Mouse (Mus musculus) megakaryocyte progenitor cell, adult 5-6 weeks (primary cell): Measurements from ENCODE around the gene Astn1. TPM values are rescaled to one million over a fixed set of nuclear protein-coding genes. Genes with fewer than 3 reads are reported as not detected.
A peak's percentile ranks its signal among the peaks of the same experiment; 100 is the strongest.

Source experiments
- ATAC-seq: replicated peaks from 2 replicates; pipeline ENCODE4 v1.8.0; 2016; ENCODE audit warnings: mild to moderate bottlenecking, moderate TSS enrichment, inconsistent platforms; ENCODE audit not compliant: poor library complexity
- total RNA-seq, 2 experiments: library from RNA; stranded (forward) in 1 of 2; stranded (reverse) in 1 of 2; fragments of 157-497, 149-512 nt in 1 of 2; fragments of 200-1000 nt in 1 of 2; gene quantifications; 2 replicates each; pipeline versions ENCODE4 v1.2.3 to v1.2.4; 2015 to 2017

The Astn1 gene
- total RNA-seq, 2 experiments from 2014 or later: not detected

DNA sequence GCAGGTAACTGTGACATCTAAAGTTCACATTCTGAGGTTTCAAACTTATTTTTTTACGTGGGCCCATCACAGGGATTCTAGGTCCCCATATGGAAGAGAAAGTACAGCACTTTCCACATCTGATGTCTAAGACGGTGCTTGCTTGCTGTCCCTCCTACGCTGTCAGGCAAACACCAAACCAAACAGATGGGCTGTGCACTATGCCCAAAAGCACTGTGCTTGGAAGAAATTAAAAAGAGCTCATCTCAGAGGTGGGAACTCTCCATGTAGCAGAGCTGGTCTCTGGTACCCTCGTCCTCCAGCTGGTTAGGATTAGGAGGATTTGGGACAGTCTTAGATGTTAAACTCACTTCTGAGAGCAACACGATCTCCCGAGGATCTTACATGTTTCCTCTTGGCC lies 150.6 kb downstream of the Astn1 start:
- ATAC-seq: no peak

- ATAC-seq: no peak
Measured at GRCm38 (mm10) chr1:158513572-158513971, 151.5 kb downstream of the Astn1 start.

DNA sequence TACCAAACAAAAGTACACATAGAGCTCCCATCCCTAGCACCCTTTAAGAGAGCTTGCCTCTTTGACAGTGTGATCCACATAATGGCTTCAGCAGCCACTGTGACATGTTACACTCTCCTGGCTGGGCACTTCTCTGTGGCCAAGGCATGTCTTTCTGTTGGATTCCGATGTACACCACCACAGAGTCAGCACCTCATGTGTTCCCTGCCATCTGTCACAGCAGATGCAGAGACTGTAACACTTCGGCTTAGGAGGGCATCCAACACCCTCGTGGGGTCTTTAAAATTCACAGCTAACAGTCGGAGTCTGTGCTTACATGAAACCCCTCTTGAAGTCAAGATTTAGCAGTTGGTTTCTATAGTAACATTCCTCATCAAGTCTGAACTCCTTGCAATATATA lies 154.5 kb downstream of the Astn1 start:
- ATAC-seq: no peak

- no peak for ATAC-seq
Measured at GRCm38 (mm10) chr1:158536195-158536594, 174.1 kb downstream of the Astn1 start.

GRCm38 (mm10) chr1:158536867-158537266 lies 174.8 kb downstream of the Astn1 start:
- ATAC-seq: no peak

DNA sequence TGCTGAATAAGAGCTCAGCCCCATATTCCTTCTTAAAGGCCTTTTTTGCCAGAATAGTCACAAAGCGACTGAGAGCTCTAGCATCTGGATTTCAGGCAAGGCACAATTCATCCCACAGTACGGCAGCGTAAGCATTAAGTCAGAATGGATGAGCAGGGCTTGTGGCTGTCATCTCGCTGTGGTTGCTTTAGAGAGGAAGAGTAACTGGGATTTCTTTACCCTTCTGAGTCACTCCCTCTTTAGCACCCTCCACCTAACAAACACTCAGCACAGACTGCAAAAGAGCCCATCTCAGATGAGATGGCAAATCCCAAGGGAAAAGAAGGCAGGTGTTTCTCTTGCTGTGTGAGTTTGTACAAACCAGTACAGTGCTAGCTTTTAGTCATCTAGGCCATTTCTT lies 183.0 kb downstream of the Astn1 start:
- ATAC-seq: no peak

DNA sequence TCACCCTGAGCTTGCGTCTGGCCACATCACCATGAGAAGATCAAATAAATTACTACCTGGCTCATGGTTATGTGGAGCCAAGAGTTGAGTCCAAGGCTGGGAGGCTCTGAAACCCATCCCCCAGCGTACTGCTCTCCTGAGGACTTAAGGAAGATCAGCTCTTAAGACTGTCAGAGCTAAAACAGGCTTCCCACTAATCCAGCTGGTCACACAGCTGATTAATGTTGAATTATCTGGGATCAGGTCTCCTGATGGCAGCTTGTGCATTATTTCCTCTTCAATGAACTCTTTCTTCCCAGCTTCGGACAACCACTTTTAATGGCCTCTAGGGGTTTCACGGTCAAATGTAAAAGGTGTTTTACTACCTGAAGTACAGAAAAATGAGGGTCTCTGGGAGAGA lies 184.4 kb downstream of the Astn1 start:
- no peak for ATAC-seq

GRCm38 (mm10) chr1:158547592-158548211 lies 185.6 kb downstream of the Astn1 start:
- ATAC-seq: no peak

DNA sequence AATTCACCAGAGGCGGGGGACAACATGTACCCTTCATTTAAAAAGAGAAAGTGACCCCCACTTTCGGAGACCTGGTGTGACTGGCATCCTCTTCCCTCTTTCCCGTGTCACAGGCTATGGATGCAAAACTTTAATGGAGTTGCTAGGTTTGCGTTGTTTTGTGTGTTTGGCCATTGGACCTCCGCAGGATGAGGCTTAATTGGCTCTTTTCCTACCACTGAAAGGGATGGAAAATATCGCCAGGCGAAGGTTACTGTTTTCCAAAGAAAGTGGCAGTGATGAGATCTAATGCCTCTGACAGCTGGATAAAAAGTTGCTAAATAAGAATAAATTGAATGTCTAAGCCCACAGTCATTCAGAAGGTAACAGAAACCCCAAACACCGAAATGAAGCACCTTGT lies 186.2 kb downstream of the Astn1 start:
- no peak for ATAC-seq

- no peak for ATAC-seq
Measured at GRCm38 (mm10) chr1:158549616-158550015, 187.5 kb downstream of the Astn1 start.

DNA sequence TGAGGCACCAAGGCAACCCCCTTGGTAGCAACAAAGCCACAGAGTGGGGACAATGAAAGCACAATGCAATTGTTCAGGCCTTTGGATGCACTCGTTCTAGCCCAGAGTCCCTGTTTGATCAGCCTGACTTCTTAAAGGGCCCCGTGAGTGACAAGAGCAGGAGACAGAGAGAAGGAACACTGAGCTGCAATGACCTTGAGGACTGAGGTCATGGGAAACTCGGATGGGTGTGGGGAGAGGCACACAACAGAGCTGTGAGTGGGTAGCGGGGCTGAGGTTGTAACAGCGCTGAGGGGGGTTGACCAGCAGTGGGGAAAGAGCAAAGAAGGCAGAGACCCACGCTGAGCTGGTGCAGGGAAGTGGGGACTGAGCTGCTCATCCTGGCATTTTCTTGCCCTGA lies 189.9 kb downstream of the Astn1 start:
- no peak for ATAC-seq

GRCm38 (mm10) chr1:158553341-158553740 lies 191.3 kb downstream of the Astn1 start:
- ATAC-seq: no peak

DNA sequence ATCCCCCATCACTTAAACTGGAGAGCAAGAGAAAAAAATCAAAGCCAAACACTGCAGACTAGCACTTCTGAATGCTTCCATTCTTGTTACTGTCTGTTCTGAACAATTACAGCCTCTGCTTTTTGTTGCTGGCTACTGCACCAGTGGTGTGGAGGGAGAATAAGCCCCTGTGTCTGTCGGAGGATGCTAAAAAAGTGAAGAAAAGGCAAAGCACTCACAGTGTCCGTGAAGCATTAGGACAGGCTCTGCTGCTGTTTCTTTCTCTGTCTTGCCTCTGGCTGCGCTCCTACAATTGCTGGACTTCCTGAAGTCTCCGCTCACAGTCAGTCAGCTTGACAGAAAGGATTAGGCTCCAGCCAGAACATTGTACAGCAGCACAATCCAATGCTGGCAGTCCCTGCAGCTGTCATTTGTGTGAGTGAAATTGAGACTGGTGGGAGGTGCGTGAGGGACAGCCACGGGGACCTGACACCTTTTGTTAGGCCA lies 192.0 kb downstream of the Astn1 start:
- ATAC-seq: no peak

DNA sequence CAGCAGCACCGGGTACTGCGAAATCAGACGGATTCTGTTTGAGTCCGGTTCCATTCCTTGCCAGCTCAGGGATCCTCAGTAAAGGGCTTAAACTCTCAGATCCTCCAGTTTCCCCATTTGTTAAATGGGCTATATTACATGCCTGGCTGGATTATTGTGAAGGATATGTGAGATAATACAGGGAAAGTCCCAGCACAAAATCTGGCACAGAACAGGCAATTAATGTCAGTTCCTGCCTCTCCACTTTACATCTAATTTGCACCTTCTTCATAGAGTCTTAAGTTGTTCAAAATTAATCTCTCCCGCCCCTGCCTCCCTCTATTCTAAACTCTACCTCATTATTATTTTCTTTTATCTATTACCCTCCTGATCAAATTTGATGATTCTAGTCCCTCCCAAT lies 211.1 kb downstream of the Astn1 start:
- ATAC-seq: no peak

GRCm38 (mm10) chr1:158573597-158573996 lies 211.5 kb downstream of the Astn1 start:
- no peak for ATAC-seq

DNA sequence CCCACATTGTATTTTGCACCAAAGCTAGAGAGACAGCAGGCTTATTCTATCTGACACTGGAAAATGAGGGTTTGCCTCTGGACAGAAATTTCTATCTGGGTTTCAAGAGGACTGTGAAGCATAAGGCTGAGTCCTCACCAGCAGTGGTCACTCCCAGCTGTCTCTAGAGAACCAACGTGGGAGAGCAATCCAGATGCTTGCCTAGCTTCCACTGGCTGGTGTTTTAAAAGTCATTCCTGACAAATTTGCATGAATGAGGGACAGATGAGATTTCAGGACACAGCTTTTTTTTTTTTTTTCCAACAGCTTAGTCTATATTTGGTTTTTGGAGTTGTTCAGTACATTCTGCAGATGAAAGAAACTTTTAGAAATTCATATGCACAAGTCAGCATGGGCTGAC lies 213.9 kb downstream of the Astn1 start:
- no peak for ATAC-seq

GRCm38 (mm10) chr1:158581806-158582205 lies 219.7 kb downstream of the Astn1 start:
- no peak for ATAC-seq

DNA sequence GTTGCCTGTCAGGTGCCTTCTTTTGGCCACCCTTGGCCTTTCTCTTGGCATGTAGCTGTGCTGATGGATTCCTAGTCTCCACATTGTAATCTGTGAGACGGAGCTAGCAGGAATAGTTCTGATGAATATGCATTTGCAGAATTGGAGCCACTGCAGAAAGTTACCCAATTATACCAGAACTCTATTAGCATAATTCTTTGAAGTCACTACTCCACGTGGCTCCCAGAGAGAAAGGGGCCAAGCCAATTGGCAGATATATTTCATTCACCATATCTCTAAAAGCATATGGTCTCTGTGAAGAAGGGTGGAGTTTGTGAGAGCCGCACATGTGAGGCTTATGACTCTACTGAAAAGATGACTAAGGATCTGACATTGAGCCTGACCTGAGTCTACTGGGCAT lies 226.8 kb downstream of the Astn1 start:
- no peak for ATAC-seq

DNA sequence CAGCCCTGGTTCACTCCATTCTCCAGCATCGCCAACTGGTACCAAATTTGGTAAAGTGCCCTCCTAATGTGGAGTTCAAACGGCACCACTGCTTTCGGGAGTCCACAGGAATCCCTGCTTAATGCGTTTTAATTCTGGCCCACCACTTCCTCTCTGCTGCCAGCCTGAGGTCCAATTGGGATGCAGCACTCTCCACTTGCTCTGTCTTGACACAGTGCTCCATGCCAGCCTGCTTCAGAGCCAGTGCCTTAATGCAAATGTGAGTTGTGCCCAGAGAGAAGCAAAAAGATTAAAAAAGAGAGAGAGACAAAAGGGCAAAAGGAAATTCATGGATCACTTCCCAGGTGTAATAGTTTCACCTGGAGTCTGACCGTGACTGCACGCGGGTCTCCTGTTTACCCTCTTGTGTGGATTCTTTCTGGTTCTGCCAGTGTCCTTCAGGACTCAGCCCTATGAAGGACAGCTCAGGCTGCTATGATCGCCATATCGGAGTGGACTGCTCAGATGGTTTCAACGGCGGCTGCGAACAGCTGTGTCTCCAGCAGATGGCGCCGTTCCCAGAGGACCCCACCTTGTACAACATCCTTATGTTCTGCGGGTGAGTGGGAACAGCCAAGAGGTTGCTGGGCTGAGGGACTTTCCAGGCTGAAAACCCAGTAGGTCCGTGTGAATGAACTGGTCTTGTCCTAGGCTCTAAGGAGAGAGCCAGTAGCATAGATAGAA lies 234.8 kb downstream of the Astn1 start:
- peak; percentile 85 for ATAC-seq

- ATAC-seq: peak; percentile 48; the same call in 1 of the 2 replicates
Measured at GRCm38 (mm10) chr1:158597996-158598395, 235.9 kb downstream of the Astn1 start.

DNA sequence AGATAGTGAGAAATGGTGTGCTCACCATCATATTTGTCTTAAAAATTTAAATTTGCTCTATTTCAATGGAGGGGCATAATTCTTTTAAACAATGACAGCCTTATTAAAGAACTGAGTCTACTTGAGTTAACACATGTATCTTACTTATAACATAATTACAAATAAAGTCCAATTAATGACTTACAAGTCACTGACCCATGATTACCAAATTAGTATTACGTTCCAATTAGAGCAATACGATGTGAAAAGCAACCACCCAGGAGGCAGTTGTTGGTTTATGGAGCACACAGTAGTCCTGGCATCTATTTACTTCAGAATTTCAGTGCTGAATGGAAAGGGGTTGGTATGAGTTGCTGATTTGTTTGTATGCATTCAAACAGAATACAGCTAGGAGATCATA lies 237.4 kb downstream of the Astn1 start:
- ATAC-seq: no peak

DNA sequence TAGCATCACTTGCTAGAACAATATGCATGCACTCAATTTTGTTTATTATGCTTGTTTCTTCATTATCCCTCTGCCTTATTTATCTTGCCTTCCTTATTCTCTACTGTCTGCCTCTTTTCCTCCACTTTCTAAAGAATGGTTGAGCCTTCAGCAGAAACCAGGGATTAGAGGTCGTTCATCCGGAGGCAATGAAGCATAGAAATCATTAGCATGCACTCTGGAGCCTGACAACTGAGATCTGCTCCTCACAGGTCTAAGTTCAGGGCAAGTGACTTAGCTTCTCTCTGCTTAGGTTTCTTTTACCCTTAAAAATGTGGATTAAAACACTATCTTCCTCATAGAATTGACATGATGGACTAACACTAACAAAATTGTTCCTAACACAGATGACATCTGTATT lies 241.0 kb downstream of the Astn1 start:
- ATAC-seq: no peak

GRCm38 (mm10) chr1:158604149-158604548 lies 242.1 kb downstream of the Astn1 start:
- no peak for ATAC-seq
